Mouse (Mus musculus) liver, embryonic 14.5 days (tissue): ENCODE results near the gene Synm. TPM values are rescaled to one million over a fixed set of nuclear protein-coding genes. Genes with fewer than 3 reads are reported as not detected.
A peak's percentile ranks its signal among the peaks of the same experiment; 100 is the strongest.

ENCODE experiments used
- ATAC-seq: fragments of 200-750 bp; cut with Nextera tagmentation; 2 replicates; pipeline ENCODE4 v1.8.0; 2017; ENCODE audit warnings: moderate number of reproducible peaks, mild to moderate bottlenecking, moderate library complexity; ENCODE audit not compliant: insufficient read depth
- DNase-seq, 3 experiments: peaks; one replicate each; pipeline ENCODE4 v3.0.0-alpha.2; 2012 to 2013; ENCODE audit warnings: low read depth in 3 of 3, low spot score in 3 of 3
- H3K27ac ChIP-seq: fragments of 300-500 bp; sonication (generic); 2 replicates; pipeline ENCODE4 v1.5.1; 2014; ENCODE audit warnings: moderate library complexity, mild to moderate bottlenecking, control low read depth, inconsistent platforms
- H3K27me3 ChIP-seq: fragments of 300-500 bp; sonication (generic); 2 replicates; pipeline ENCODE4 v1.6.1; 2014; ENCODE audit warnings: mild to moderate bottlenecking, low read length, moderate library complexity; ENCODE audit not compliant: control insufficient read depth, insufficient read depth
- H3K36me3 ChIP-seq: fragments of 300-500 bp; sonication (generic); replicated peaks from 2 replicates; pipeline ENCODE4 v1.6.1; 2014; ENCODE audit warnings: low read depth; ENCODE audit not compliant: control insufficient read depth, insufficient read depth
- H3K4me1 ChIP-seq, 2 experiments: fragments of 200-500 bp in 1 of 2; fragments of 300-500 bp in 1 of 2; sonication (generic) in 1 of 2; replicated peaks; 2 replicates each; pipeline ENCODE4 v1.6.1; 2012 to 2014; ENCODE audit warnings: antibody characterized with exemption in 1 of 2, inconsistent platforms in 1 of 2, low read length in 1 of 2; ENCODE audit not compliant: control insufficient read depth in 2 of 2, insufficient read depth in 2 of 2
- H3K4me2 ChIP-seq: fragments of 300-500 bp; sonication (generic); 2 replicates; pipeline ENCODE4 v1.6.1; 2014; ENCODE audit warnings: low read depth, mild to moderate bottlenecking, control low read depth, moderate library complexity
- H3K4me3 ChIP-seq, 2 experiments: fragments of 200-500 bp in 1 of 2; fragments of 300-500 bp in 1 of 2; sonication (generic) in 1 of 2; 2 replicates each; pipeline ENCODE4 v1.5.1; 2012 to 2014; ENCODE audit warnings: low read depth in 2 of 2, low read length in 2 of 2, mild to moderate bottlenecking in 2 of 2, control low read depth in 1 of 2, inconsistent platforms in 1 of 2, moderate library complexity in 1 of 2; ENCODE audit not compliant: insufficient read depth in 1 of 2
- H3K9ac ChIP-seq: fragments of 300-500 bp; sonication (generic); replicated peaks from 2 replicates; pipeline ENCODE4 v1.6.1; 2014; ENCODE audit warnings: mild to moderate bottlenecking, control low read depth, moderate library complexity
- H3K9me3 ChIP-seq: fragments of 300-500 bp; sonication (generic); 2 replicates; pipeline ENCODE4 v1.6.1; 2016; ENCODE audit warnings: low read length, mixed read lengths; ENCODE audit not compliant: control insufficient read depth
- CTCF ChIP-seq: IDR thresholded peaks from 2 replicates; pipeline ENCODE4 v1.5.1; 2016; ENCODE audit warnings: antibody characterized with exemption, low read depth, control low read depth
- EP300 ChIP-seq: IDR thresholded peaks from 2 replicates; pipeline ENCODE4 v1.6.1; 2016; ENCODE audit warnings: antibody characterized with exemption, low read depth
- WGBS: fragments of 180-500 bp; shearing (Covaris S2); extraction: QIAGEN DNeasy Blood & Tissue Kit; methylation state at CpG from one replicate; pipeline ENCODE4 v1.1.7; 2014; ENCODE audit not compliant: insufficient replicate concordance; 5-methylcytosine and 5-hydroxymethylcytosine counted together
- polyA plus RNA-seq, 2 experiments: library from polyadenylated mRNA; depleted of rRNA in 1 of 2; stranded (reverse) in 1 of 2; unstranded in 1 of 2; fragments of >200 nt; fragmentation: Nextera tagmentation in 1 of 2; extraction: Ambion mirVana in 1 of 2; gene quantifications; 2 replicates each; pipeline versions ENCODE4 v1.2.1 to v1.2.3; 2012 to 2014

Gene Synm
- polyA plus RNA-seq, 2 experiments, result 0.03 to 0.05 TPM

DNA sequence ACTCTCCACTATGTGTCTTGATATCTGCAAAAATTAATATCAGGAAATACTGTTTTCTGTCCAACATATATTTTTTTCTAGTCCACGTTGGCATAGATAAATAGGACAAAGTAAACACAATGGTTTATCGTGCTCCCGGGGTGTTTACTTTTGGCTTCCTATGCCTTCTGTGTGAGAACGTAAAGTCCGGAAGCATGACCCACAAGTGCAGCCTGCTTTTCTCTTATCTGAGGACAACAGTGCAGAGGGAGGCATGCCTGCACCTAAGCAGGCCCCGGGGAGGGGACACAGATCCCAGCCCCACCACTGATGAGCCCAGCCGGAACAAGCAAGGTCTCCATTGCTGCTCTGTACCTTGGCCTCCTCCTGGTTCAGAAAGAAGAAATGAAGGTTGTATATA, 49.3 kb downstream of the Synm start:
- 17% methylated on average over 7 of the region's 7 CpGs for WGBS
- H3K9ac ChIP-seq, result no peak overlapping the region
- peak overlapping the region; percentile 18; the same call in 1 of the 2 replicates for H3K4me2 ChIP-seq
- ATAC-seq, result peak; percentile 88
- H3K9me3 ChIP-seq, result no peaks in the 10 kb centered on the region
- peak in 2 of 3 experiments; percentile 36 to 38 for DNase-seq
- TF ChIP-seq EP300 (peak; percentile 49; the same call in 1 of the 2 replicates), CTCF (no peak)
- H3K27ac ChIP-seq, result no peak overlapping the region
- no peak overlapping the region for H3K4me3 ChIP-seq
- no peaks in the 10 kb centered on the region for H3K36me3 ChIP-seq
- H3K4me1 ChIP-seq, result peaks cover 0 to 10% of the 10 kb centered on the region in 2 experiments; a peak in 2 of 4 replicates
- no peaks in the 10 kb centered on the region for H3K27me3 ChIP-seq

DNA sequence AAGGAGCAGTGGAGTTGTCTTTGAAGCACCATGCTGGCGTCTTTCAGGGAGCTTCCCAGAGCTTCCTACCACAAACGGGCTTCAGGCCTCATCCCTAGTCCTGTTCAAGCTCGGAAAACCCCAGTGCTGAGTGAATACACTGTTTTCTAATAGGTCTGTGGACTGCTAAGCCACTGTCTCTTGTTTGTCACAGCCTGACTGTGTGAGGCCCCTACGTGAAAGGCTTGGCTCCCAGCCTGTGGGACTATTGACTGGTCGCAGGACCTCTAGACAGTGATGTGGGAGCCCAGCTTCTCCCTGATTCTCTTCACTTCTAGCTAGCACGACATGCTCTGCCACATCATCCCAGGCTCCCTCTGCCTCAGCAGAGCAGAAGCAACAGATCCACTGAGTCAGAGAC, 51.4 kb downstream of the Synm start:
- TF ChIP-seq EP300 (no peak), CTCF (no peak)
- Histone ChIP-seq H3K9ac (no peak overlapping the region), H3K27ac (no peak overlapping the region), H3K4me1 (peaks cover 0 to 10% of the 10 kb centered on the region in 2 experiments; a peak in 2 of 4 replicates), H3K27me3 (no peaks in the 10 kb centered on the region), H3K4me2 (no peak overlapping the region), H3K9me3 (no peaks in the 10 kb centered on the region), H3K36me3 (no peaks in the 10 kb centered on the region), H3K4me3 (no peak overlapping the region)
- WGBS, result 71% methylated on average over 6 of the region's 6 CpGs
- DNase-seq, result no peak
- no peak for ATAC-seq

DNA sequence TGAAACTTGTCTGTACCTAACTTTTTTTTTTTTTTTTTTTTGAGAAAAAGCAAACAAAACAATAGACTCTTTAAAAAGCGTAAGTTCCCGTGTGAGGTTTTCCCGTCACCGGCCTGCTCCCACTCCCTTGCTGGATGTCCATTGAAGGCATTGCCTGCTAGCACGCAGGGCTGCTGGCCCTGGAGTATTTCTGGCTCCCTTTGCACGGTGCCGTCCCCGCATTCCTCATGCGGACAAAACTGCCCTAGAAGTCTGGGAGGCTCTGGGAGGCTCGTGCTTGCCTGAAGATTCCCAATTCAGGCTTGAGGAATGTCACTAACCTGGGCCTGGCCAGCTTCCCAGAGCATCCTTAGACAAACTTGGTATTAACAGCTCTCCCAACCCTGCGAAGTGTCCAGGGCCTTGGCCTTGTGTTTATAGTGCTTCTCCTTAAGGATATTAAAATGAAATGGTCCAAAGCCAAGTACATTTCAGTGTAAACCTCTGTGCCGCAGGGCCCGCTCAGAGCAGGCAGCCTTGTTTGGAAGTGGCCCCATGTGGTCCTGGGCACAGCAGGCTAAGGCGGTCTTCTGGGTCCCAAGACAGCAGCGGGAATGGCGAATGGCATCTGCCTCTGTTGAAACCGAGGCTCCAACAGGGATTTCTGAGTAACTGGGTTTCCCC, 58.2 kb downstream of the Synm start:
- H3K4me1 ChIP-seq, result no peaks in the 10 kb centered on the region
- H3K4me3 ChIP-seq, result no peak overlapping the region
- no peak overlapping the region for H3K27ac ChIP-seq
- DNase-seq, result no peak
- H3K4me2 ChIP-seq, result no peak overlapping the region
- no peak for TF ChIP-seq CTCF
- TF ChIP-seq EP300, result no peak
- H3K36me3 ChIP-seq, result no peaks in the 10 kb centered on the region
- 70% methylated on average over 17 of the region's 17 CpGs for WGBS
- H3K9ac ChIP-seq, result no peak overlapping the region
- no peaks in the 10 kb centered on the region for H3K9me3 ChIP-seq
- no peak for ATAC-seq
- no peaks in the 10 kb centered on the region for H3K27me3 ChIP-seq

DNA sequence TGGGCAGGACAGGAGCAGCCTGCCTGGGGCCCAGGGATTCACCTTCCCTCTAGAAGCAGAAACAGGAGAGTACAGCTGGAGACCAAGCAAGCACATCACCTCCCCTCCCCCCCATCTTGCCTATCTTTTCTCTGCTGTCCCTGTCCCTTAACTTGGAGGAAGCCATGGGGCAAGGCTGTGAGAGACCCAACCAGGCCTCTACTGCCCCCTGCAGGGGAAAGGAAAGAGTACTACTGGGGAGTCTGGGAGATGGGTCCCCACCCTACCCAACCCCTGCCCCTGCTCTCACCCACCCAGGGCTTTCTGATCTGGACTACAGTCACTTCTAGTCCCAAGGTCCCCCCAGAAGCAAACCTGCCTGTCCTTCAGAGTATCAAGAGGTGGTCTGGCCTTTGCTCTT, 58.7 kb downstream of the Synm start:
- ATAC-seq (no peak; the same call in 1 of the 2 replicates), DNase-seq (peak in 2 of 3 experiments; percentile 12 to 22)
- Histone ChIP-seq H3K27me3 (no peaks in the 10 kb centered on the region), H3K4me3 (no peak overlapping the region), H3K4me1 (no peaks in the 10 kb centered on the region), H3K27ac (no peak overlapping the region), H3K9me3 (no peaks in the 10 kb centered on the region), H3K4me2 (no peak overlapping the region), H3K9ac (no peak overlapping the region), H3K36me3 (no peaks in the 10 kb centered on the region)
- peak; percentile 69 for TF ChIP-seq CTCF
- no peak for TF ChIP-seq EP300

DNA sequence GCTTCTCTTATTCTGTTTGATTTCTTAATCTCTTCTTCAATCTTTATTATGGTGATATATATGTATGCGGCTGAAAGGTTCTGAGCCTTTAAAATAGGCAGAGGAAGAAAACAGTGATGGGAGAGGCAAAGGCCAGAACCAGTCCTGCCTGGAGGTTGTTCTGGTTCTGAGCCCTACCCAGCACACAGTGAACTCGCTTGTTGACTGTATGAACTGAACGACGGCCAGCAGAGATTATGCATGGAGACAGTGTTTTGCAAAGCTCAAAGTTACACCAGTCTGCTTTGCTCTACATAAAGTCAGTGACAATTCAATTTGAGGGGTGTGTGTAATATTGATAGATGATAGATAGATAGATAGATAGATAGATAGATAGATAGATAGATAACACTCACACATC, 60.2 kb downstream of the Synm start:
- H3K4me2 ChIP-seq, result no peak overlapping the region
- no peaks in the 10 kb centered on the region for H3K27me3 ChIP-seq
- no peak for ATAC-seq
- WGBS, result 77% methylated on average over 4 of the region's 4 CpGs
- no peak for DNase-seq
- H3K4me1 ChIP-seq, result no peaks in the 10 kb centered on the region
- TF ChIP-seq CTCF (no peak), EP300 (no peak)
- H3K36me3 ChIP-seq, result no peaks in the 10 kb centered on the region
- H3K4me3 ChIP-seq, result no peak overlapping the region
- H3K27ac ChIP-seq, result no peak overlapping the region
- H3K9me3 ChIP-seq, result no peaks in the 10 kb centered on the region
- H3K9ac ChIP-seq, result no peak overlapping the region
